Mouse (Mus musculus): ENCODE measurements at regions not wholly inside any gene's neighbourhood (a gene's known extent, or its start where the extent isn't known, plus 50 kb on each side); places are given as distances from the start of the nearest gene placed in this dataset.
A peak's percentile ranks its signal among the peaks of the same experiment; 100 is the strongest.

DNA sequence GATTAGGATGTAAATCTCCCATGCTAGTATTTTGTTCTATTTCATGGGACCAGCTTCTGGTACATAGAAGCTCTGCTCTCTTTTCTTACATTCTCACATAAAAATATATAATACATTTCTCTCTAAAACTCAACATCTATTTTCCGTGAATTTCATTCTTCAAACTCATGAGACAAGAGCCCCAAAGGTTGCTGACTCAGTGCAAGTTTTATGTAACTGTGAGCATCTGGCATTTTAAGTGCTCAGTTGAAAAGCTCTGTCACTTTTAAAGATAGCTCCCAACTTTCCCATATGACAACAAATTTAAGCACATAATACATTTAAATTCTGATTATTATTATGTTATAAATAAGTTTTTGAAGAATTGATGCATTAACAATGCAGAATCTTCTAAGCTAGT is 268.5 kb downstream of the AW209491 start:
- intact Hi-C loops (cut with DNase I): no loop called here
- DNase-seq: no peak

DNA sequence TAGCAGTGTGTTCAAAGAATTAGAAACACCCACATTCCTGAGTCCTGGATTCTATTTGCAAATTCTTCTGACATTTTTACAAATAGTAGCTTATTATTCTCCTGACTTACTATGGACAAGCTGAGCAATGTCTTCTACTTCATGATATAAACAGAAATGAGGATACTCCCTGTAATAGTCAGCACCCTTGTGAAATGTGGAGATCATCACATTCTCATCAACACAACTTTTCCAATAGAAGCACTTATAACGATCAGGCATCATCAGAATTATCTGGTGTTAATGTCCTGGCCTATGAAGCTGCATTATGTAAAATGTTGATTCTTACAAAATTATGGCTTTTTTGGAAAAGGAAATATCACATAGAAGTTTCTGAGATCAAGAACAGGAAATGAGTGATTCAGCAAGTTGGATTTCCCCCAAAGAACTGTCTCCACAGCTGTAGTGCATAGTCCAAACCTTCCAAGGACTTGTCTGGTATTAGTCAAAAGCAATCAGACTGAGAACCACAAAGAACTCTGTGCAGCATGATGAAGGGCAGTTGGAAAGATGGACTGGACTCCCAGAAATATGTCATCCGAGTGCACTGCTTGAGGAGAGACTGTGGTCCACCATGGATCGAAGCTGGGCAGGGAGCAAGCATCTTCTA is 300.3 kb downstream of the AW209491 start:
- intact Hi-C loops (cut with DNase I): no loop called here
- peak; percentile 4 to 45 for DNase-seq

DNA sequence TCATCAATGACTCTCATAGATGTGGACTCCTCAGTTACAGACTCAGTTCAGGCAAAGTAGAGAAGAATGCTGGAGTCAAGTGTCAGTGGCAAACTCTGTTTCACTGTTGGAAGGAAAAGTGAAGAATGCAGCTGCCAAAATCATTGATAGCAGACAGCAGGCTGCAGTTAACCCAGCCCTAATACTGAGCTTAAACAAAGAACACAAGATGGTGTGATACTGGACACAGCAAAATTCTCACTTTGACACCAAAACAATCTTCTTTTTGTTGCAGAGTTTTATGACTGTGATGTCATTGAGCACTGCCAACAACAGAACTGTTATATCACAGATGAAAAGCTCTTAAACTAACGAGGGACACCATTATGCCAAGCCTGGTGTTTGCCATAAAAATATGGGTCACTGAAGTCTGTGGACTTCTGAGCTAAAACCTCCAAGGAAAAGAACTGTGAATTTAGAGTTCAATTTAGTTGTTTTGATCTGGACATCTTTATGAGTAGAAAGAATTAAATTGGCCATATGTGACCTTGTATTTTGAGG is 336.3 kb downstream of the AW209491 start:
- intact Hi-C loops (cut with DNase I): no loop called here
- DNase-seq: no peak

DNA sequence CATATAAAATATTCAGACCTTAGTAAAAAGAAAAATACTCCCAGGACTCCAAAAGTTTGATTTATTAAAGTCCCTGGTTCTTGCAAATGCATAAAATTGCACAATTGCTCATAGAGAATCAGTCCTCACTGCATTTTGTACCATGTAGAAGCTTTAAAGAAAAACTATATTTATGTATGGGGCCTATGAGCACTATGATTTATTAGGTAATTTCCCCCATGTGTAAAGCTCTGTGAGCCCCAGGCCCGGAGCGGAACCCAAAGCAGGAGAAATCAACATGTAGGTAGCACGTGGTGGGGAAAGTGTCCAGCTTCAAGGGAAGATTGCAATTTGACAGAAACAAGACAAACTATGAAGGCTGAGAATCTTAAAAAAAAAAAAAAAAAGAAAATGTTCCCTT is 372.7 kb downstream of the AW209491 start:
- intact Hi-C loops (cut with DNase I): no loop called here
- no peak for DNase-seq

DNA sequence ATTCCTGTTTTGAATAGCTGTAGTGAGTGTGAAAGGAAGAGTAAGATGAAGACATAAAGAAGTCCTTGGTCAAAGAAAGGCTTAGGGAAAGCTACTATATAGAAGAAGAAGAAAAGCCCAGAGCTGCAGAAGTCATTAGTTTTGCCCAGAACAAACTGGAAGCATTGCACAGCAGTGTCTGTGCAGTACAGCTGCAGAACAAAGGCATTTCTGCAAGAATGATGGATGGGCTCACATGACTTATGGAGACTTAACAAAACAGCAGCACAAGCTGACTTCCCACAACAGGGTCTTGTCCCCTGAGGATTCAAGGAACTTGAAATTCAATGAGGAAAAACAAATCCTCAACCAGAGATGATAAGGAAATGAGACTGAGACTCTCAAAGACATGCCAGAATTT is 381.7 kb downstream of the AW209491 start:
- peak in 1 of 2 experiments; percentile 1 for DNase-seq
- intact Hi-C loops (cut with DNase I): no loop called here

DNA sequence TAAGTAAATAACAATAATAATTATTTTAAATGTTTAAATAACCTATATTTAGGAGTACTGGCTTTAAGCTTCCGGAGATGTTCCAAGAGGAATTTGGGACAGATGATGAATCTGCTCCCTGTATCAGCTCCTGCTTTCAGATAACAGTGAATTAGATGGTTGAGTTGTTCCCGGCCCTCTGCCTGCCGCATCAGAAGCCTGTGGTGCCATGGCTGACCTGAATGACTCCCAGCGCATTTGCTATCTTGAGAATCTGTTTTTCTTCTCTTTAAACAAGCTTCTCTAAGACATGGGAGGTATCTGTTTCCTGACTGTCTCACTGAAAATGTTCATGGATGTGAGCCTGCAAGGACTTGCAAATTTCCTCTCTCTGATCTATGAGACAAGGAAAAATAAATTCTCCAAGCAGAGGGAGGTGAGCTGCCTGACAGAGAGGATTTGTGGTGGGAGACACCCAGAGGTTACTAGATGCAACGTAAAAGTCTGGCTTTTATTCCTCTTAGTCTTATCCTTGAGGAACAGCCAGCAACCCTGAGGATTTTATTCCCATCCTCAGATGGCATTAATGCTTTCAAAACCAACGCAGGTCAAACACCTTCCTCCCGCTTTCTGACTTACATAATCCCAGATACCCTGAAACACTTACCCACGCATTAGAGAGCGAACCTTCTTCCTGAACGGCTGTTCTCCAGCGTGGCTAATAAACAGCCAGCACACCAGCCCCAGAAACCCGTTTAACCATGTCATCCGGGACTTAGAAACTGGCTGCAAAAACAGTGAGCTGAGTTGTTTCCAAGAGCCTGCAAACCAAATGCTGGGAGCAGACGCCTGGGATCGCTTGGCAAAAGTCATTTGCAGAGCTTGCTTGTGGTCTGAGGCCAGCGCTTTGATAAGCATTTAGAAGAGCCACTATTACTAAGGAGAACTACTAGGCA is 389.1 kb downstream of the AW209491 start:
- intact Hi-C loops (cut with DNase I): no loop called here
- peak; percentile 13 to 24 for DNase-seq

DNA sequence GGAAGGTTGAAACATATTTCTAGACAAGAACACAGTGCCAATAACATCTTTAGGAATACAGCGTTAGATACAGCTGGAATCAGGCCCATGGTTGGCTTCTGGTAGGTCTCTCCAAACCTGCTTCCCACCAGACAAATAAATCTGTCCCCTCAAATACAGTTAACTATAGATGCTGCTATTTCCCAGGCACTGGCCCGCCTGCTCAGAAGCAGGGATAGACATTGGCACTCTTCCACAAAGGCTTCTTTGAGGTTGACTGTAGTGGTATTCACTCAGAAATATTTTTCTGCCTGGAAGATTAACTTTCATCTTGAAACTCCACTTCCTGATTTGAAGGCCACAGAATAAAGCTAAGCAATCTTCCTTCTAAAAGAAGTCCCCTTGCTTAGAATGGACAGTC is 396.6 kb downstream of the AW209491 start:
- intact Hi-C loops (cut with DNase I): no loop called here

DNA sequence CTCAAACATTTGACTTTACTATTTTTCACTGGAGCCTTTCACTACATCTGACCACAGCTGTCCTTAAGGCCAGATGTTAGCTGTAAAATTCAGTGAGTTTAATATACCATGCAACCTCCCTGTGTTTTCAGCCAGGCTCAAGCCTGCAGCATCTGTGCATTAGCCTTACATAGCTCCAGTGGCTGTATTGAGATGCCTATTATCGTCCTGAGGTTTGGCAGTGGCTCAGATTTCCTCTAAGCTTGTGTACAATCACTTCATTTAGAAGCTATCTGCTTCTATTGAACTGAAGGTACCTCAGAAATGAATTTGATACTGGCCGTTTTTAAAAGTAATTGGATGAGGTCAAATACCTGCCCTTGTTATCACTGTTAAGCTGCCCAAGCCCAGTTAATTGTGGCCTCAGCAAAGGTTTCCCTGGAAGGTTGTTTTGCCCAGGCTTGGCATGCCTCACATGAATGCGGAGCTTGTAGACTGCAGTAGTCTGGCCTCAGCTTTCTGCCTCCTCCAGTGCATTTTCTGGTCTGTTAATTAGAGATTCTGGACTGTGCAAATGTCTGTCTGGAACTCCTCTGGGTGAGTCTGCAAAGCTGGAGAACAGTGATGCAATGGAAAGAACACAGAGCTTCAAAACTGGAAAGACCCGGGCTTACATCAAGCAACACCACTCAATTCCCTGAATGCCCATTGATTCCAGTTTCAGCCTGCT is 410.2 kb upstream of the Gli3 start:
- DNase-seq: peak in 1 of 2 experiments; percentile 2
- intact Hi-C loops (cut with DNase I): no loop called here

More for the DNA sequence above, 396.6 kb downstream of the AW209491 start:
- no peak for DNase-seq

DNA sequence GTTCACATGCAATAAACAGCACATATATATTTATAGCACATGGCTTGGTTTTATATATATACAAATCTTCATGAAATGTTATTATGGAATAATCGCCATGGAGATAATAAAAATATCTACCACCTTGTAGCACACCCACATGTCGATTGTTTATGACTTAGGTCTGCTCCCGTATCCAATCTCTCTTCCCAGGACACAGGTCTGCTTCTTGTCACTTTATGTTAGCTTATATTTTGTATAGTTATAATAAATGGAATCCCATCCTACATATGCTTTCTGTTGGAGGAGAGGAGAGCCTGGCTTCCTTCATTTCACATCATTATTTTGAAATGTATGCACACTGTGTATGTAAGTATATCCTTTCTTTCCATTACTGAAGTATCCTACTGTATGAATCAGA is 408.3 kb upstream of the Gli3 start:
- no peak for DNase-seq
- intact Hi-C loops (cut with DNase I): no loop called here

DNA sequence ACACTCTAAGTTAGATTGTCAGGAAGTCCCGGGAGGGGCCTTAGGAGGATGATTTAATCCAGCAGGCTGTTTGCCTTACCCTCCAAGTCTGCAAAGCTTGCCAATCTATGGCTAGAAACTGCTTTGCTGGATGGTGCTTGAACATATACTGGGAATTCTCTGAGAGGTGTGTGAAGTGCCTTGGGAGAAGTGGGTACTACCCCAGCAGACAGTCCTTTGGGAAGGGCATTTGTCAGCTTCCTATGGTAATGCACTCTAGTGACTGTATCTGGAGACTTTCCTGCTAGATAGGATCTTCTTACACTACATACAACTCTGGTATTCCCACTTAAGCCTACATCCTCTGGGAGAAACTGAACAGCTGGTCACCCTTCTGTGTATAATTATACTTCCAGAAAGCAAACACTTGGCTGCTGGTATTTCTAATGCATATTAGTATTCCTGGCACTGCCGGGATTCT is 384.4 kb upstream of the Gli3 start:
- DNase-seq: peak in 1 of 2 experiments; percentile 11
- intact Hi-C loops (cut with DNase I): no loop called here

DNA sequence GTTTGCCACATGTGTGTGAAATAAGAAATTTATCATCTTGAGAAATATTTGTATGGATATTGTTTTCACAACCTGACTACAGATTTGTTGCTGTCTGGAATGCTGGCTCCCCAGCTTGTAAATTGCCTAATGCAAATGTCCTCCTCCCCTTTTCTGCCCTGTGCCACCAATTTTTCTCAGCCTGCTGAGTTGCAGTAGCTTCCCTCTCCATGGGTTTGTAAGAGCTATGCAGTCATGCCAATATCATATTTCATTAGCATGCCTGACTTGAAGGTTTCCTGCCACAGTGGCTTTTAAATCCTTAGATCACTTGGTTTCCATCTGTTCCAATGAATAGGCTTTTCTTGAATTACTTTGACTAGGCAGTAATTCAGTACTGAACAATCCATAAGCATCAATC is 383.9 kb upstream of the Gli3 start:
- no peak for DNase-seq
- intact Hi-C loops (cut with DNase I): no loop called here

DNA sequence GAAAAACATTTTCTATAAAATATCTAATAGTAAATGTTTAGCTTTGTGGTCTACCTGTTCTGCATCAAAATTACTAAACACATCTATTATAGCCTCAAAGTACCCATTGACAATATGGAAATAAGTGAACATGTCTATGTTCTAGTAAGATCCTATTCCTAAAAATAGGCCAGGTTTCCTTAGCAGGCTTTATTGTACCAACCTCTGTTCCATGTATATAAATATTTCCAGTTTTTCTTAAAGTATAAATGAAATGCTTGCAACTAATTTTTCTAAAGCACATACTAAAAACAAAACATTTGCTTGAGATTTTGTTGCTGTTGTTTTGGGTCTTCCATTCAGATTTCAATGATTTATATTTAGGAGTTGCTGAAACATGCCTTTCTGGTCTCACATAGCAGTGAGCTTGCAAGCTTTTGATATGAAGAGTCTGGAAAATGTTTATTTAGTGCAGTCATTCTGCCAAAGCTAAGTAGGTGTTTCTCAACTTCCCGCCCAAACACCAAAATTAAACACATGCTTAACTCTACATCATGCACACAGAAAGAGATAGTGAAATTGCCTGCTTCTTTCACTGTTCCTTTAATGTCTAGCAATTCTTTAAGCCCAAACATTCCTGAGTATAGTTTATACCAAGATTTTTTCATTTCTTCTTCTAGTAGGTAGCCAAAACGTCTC is 380.6 kb upstream of the Gli3 start:
- no peak for DNase-seq
- intact Hi-C loops (cut with DNase I): no loop called here

DNA sequence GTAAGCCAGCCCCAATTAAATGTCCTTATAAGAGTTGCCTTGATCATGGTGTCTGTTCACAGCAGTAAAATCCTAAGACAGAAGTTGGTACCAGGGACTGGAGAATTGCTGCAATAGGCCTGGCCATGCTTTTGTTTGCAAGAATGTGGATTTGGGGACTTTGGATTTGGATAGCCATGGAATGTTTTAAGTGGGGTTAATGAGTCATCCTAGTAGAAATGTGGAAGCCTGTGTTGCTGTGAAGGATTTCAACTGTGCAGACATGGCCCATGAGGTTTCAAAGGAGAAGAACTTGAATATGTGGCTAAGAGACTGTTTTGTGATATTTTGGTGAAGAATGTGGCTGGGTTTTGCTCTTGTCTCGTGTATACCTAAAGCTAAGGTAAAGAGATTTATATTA is 368.2 kb upstream of the Gli3 start:
- DNase-seq: no peak
- intact Hi-C loops (cut with DNase I): no loop called here

DNA sequence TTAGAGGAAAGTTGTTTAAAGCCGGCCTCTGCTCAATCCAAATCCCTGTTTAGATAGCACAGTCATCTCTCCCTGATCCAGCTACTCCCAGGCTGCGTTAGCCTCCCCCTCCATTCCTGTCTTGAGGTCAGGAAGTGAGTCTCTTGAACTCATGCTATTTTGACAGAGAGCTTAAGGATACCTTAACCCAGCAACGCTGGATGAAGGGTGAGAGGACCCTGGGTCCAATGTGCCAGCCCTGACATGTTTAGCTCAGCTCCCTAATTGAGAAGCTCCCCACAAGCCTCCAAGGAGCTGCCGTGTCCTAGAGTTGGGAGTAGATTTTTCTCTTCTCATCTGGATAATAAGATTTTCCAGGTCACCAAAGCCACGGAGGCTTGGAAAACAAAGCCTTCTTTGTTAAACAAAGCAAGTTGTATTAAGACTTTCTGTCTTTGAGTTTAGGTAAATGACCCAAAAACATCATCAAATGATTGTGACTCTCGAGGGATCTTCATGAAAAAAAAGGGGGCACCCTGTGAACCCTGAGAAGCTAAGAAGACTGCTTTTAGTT is 355.2 kb upstream of the Gli3 start:
- no peak for DNase-seq
- intact Hi-C loops (cut with DNase I): no loop called here

DNA sequence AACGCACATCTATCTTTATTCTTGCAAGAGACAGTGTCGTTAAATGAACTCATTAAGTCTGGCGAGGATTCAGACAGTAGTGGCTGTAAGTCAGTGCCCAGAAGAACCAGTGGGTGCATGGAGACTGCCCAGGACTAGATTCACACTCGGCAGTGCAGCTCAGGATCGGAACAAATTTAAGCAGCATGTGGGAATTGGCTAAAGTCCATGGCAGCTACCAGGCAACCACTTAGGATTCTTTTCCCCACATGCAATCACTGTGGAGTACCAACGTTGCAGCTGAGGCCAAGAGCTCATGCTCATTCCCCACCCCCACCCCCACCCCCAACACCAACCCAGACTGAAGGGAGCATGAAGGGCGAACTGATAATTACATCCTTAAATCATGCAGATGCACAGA is 349.7 kb upstream of the Gli3 start:
- intact Hi-C loops (cut with DNase I): no loop called here
- no peak for DNase-seq

DNA sequence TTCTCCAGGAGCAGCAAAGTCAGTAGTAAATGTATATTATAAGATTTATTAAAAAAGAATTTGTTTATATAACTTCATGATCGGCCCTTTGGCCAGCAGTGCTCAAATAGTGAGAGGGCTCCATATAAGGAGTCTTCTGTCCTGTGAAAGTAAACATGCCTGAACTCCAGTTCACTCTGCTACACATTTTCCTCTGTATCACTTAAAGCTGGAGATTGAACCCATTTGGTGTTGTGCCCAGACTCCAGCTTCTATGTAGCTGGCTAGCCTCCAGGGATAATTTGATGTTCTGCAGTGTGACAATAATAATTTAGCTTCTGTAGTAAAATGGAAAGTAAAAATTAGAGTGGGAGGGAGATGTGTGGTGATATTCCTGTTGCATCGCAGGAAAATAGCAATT is 332.8 kb upstream of the Gli3 start:
- intact Hi-C loops (cut with DNase I): no loop called here
- DNase-seq: no peak

DNA sequence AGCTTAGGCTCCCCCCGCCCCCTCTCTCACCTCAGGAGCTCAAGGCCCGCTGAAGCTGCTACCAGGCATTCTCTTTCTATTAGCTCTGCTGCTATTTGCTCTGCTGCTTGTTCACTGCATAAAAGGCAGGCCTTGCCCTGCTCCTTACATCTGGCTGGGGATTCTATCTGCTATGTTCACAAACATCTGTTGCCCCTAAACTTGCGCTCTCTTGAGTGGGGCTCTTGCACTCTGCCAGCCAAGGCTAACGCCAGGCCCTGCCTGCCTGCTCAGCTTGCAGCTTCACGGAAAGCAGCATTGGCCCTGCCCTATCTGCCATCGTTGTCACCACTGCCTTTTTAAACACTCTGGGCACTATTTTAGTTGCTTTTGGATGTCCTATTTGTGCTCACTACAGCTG is 316.9 kb upstream of the Gli3 start:
- intact Hi-C loops (cut with DNase I): no loop called here
- no peak for DNase-seq

DNA sequence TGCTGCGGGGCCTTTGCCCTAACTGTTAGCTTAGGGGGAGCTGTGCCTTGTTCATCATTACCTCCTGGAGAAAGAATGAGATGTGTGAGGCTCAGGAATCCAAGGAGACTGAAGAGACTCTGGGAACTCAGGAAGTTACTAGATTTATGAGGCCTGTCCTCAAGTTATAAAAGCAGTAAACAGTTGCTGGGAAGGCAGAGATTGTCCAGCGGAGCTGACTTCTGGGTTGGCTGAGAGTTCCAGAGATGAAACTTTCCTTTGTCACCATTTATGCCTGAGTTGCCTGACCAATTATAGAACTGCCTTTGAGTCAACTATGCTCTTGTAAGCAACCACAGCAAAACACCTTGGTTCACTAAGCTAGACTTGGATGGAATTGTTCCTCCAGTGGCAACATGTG is 282.1 kb upstream of the Gli3 start:
- intact Hi-C loops (cut with DNase I): no loop called here
- DNase-seq: no peak

DNA sequence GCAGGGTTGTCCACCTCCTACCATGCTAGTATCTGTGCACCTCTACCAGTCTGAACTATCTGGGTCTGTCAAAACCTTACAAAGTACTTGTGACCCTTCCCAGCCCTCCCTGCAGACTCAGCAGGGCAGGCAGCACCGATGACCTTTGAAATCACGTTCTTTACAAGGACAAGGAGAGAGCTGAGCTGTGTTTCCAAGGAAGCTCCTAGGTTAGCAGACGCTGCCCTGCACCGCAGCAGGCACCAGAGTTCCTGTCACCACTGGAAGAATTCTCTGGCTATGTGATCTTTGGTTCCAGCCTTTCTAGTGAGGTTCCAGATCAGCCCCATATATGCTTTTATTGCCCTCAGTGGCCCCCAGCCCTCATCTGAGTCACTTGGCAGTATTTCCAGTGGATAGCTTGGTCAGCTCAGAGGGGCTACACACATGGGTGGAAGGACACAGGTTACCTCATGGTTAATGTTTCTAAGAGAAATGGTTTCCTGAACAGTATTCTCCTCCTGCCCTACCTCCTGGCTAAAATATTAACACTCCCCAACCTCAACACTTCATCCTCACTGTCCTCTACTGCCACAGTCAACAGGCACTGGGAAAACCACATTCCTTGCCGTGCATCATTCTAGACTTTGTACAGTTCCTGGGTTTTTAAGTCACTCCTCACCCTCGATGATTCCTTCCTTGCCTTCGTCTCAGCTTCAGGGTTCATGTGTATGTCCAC is 251.2 kb upstream of the Gli3 start:
- no peak for DNase-seq
- intact Hi-C loops (cut with DNase I): no loop called here
